Mouse (Mus musculus) v-Abl transformed pro-B cells (cell line): ENCODE measurements around the gene Irf7.

Experiments
- in situ Hi-C, 2 experiments: fragments of 400-800 bp; cut with MboI; formaldehyde crosslinking; loops; one replicate each; pipeline ENCODE4 v1.15.1; 2025; ENCODE audit not compliant: unreplicated experiment in 2 of 2

The Irf7 gene

GRCm38 (mm10) chr7:141265739-141266561, at the start of gene Irf7:
TSS of gene Irf7 (minus strand) at chr7:141266481.
- in situ Hi-C loops, result loop anchor here (5.0 to 10.0 kb wide), 3 partner anchors 49 to 99 kb away; no protein-coding TSS in a partner anchor

GRCm38 (mm10) chr7:141315974-141316373, 49.7 kb upstream of the Irf7 start:
- in situ Hi-C loops, result loop anchor here (5.0 to 10.0 kb wide), 2 partner anchors 44 to 51 kb away; partner anchors contain the start of gene Irf7 (in 1 of the 2)

GRCm38 (mm10) chr7:141315076-141315475, 48.8 kb upstream of the Irf7 start:
- in situ Hi-C loops, result loop anchor here (5.0 to 10.0 kb wide), 2 partner anchors 43 to 50 kb away; partner anchors contain the start of gene Irf7 (in 1 of the 2)

- in situ Hi-C loops, result loop anchor here in 1 of 2 experiments (10.0 kb wide), 1 partner anchor 50 kb away; the partner anchor contains the start of gene Irf7
These were observed 48.1 kb upstream of the Irf7 start for GRCm38 (mm10) chr7:141314416-141314815.

- in situ Hi-C loops, result no loop called here
These were observed 38.3 kb upstream of the Irf7 start for GRCm38 (mm10) chr7:141304537-141304936.

- in situ Hi-C loops, result no loop called here
These were observed 36.5 kb upstream of the Irf7 start for GRCm38 (mm10) chr7:141302702-141303268.

GRCm38 (mm10) chr7:141301386-141301785, 35.1 kb upstream of the Irf7 start:
- in situ Hi-C loops, result no loop called here

- in situ Hi-C loops, result no loop called here
These were observed 32.9 kb upstream of the Irf7 start for GRCm38 (mm10) chr7:141299175-141299574.

GRCm38 (mm10) chr7:141297926-141298650, 31.8 kb upstream of the Irf7 start:
- in situ Hi-C loops, result no loop called here

GRCm38 (mm10) chr7:141294479-141294878, 28.2 kb upstream of the Irf7 start:
- in situ Hi-C loops, result no loop called here

GRCm38 (mm10) chr7:141293852-141294471, 27.7 kb upstream of the Irf7 start:
- in situ Hi-C loops, result no loop called here

- in situ Hi-C loops, result no loop called here
These were observed 26.5 kb upstream of the Irf7 start for GRCm38 (mm10) chr7:141292583-141293388.

GRCm38 (mm10) chr7:141291921-141292582, 25.8 kb upstream of the Irf7 start, which contains the start of gene Drd4:
TSS of gene Drd4 (plus strand) at chr7:141292006.
- in situ Hi-C loops, result no loop called here

- in situ Hi-C loops, result no loop called here
These were observed 21.8 kb upstream of the Irf7 start for GRCm38 (mm10) chr7:141288042-141288441.

GRCm38 (mm10) chr7:141282756-141283155, 16.5 kb upstream of the Irf7 start:
- in situ Hi-C loops, result no loop called here

GRCm38 (mm10) chr7:141281442-141281841, 15.2 kb upstream of the Irf7 start:
- in situ Hi-C loops, result no loop called here

GRCm38 (mm10) chr7:141278766-141279590, 12.7 kb upstream of the Irf7 start, which contains the start of gene Sct:
TSS of gene Sct (minus strand) at chr7:141279133.
- in situ Hi-C loops, result no loop called here
